Mouse (Mus musculus) gastrocnemius, postnatal 14 days (tissue): ENCODE measurements around the gene Gm21885. TPM values are rescaled to one million over a fixed set of nuclear protein-coding genes. Genes with fewer than 3 reads are reported as not detected.

Experiments
- DNase-seq: peaks from one replicate; pipeline ENCODE4 v3.0.0; 2021; ENCODE audit warnings: mixed read lengths
- intact Hi-C: fragments of 180-260 bp; cut with DNase I; formaldehyde crosslinking; loops from one replicate; pipeline ENCODE4 v1.15.1; 2025; ENCODE audit warnings: low total_unique reads
- long read RNA-seq, 2 experiments: library from polyadenylated mRNA; stranded (forward); transcript quantifications; one replicate each; pipeline ENCODE4 v2.0.0; 2021
- total RNA-seq, 2 experiments: library from RNA; stranded (reverse); gene quantifications; 2 replicates each; pipeline ENCODE4 v1.2.3; 2021

Gm21885 gene
- total RNA-seq, result not detected
- long read RNA-seq, experiment 1, result 0 reads
- long read RNA-seq, experiment 2, result 0 reads

DNA sequence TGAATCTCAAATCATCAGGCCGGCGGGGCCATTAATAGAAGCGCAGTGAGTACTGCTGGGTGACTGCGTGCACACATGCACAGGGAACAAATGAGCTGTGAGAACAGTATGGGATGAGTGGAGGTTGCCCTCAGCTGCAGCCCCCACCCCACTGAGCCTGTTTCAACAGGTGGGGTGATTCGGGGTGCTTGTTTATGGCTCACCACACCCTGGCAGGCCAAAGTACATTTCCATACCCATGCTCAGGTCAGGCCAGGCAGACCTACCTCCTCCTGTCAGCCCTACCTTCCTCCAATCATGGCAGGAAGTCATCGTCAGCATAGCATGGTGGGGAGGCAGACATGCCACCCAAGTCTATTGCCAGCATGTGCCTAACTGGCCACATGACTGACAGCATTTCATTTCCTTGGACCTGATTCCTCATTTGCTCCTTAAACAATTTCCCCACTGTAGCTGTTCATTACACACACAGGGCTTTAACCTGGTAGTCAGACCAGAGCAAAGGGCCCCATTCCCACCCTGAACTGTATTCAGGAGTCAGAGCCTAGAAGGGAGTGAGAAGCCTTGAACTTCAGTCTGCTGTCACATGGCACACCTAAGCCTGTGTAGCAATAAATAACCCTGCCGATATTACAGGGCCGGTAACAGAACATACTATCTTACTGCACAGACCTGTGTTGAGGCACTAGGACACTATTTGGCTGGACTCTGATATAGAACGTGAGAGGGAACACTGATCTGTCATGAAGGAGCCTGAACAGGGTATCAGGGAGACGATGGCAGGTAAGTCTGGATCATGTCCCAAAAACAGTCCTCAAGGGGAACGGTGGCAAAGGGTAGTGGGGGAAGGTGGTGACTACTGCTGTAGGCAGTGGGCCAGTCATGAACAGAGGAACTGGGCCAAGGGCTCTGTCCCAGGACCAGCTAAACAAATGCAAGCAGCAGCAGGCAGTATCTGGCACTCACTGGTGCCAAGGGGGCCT is at the start of gene Gm21885:
Gm21885 (plus strand) TSS at position 675 of the 983 bp plus-strand sequence.
- intact Hi-C loops, result no loop called here
- no peak for DNase-seq

DNA sequence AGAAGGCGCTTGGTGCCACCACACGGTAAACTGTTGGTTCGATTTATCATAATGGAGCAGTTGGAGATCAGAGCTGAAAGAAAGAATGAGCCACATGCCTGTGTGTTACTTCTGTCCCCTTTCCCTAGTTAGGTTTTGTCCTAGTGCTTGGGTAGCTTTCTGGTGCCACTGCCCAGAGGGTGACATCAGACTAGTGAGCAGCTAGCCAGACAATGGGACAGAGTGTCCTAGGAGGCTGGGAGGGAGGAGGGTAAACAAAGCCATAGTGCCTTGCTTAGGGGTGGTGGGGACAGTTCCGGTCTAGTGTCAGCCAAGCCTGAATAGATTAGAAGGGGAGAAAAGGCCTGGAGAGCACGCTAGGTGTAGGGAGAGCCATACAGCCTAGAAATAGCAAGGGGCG is 48.3 kb upstream of the Gm21885 start:
- DNase-seq, result no peak
- intact Hi-C loops, result no loop called here

DNA sequence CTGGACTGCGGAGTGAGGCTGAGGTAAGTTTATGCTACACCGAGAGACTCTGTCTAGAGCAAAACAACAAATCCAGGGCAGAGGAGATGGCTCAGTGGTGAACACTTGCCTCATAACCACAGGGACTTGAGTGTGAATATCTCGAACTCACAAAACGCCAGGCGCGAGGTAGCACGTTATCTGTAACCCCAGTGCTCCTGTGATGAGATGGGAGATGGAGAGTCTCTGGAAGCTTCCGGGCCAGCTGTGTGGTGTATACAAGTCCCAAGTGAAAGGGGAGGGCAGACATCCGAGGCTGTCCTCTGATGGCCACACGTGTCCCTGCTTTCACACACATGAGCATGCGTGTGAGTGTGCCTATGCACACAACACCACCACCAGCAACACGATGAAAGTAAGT is 47.3 kb upstream of the Gm21885 start:
- DNase-seq, result no peak
- intact Hi-C loops, result loop anchor here (2.0 kb wide), 1 partner anchor 40 kb away; no protein-coding TSS in a partner anchor

DNA sequence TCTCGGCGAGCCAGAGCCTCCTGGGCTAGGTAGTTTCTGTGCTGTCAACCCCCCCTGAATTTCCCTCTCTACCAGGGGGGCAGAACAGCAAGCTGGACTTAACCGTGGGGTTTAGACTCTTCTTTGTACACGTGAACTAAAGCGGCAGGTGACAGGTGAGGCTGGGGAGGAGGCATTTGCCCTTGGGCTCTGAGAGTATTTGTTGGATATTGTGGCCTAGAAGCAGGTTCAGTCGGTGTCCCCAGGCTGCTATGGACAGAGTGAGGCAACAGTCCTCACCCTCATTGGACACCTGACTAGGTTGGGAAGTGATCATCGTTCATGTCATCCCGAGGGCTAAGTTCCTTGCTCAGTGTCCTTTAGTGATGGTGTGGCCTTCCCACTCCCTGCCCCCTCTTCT is 46.8 kb upstream of the Gm21885 start:
- DNase-seq, result no peak
- intact Hi-C loops, result loop anchor here (2.0 to 5.0 kb wide), 2 partner anchors 40 to 167 kb away; no protein-coding TSS in a partner anchor

DNA sequence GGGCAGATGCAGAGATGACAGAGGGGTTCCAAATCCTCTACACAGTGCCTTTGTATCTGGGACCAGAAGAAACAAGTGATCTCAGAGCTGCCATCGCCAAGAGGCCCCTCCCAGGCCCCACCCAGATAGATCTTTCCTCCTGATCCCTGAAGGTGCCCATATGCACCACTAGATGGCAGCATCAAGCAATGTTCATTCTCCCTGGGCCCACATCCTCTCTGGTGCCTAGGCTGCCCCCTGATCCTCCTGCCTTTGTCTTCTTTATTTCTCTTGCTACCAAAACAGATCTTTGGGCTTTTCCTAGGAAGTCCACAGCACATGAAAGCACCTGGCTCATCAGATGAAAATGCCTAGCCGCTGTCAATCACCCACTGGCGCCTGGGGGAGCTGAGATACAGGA is 45.6 kb upstream of the Gm21885 start:
- intact Hi-C loops, result loop anchor here (5.0 kb wide), 1 partner anchor 166 kb away; no protein-coding TSS in a partner anchor
- DNase-seq, result peak; percentile 68

DNA sequence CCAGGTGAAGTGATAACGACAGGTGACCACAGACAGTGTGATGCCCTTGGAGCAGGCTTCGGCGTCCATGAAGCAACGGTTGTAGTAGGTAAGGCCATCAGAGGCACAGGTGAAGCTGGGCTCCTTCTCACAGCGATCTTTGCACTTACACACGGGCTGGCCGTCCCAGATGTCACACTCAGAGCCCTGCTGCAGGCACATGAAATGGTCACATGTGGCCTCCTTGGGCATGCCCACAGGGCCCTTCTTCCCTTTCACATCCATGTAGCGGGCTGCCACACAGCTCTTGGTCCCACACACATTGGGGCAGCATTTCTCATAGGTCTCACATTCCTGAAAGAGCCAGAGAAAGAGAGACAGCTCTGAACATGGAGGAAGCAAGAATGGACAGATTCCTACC is 42.9 kb upstream of the Gm21885 start:
- no peak for DNase-seq
- intact Hi-C loops, result loop anchor here (5.0 kb wide), 1 partner anchor 164 kb away; no protein-coding TSS in a partner anchor

DNA sequence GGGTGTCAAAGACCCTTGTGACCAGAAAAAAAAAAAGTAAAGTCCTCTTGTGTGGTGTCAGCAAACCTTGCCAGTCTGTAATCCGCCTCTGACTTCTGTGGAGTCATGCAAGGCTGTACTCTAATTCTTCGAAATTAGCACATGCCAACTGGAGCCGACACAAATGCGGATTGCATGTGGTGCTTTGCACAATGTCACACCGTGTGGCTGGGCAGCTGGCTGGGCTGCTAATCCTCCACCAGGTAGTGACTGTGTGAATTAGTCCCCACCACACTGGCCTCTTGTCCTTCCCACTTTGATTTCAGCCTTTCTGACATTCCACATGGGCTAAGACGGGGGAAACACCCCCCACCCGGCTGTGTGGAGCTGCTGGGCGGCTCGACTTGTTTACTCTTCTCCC is 42.0 kb upstream of the Gm21885 start:
- DNase-seq, result no peak
- intact Hi-C loops, result loop anchor here (5.0 to 10.0 kb wide), 2 partner anchors 163 to 245 kb away; partner anchors contain the start of gene Spata20

DNA sequence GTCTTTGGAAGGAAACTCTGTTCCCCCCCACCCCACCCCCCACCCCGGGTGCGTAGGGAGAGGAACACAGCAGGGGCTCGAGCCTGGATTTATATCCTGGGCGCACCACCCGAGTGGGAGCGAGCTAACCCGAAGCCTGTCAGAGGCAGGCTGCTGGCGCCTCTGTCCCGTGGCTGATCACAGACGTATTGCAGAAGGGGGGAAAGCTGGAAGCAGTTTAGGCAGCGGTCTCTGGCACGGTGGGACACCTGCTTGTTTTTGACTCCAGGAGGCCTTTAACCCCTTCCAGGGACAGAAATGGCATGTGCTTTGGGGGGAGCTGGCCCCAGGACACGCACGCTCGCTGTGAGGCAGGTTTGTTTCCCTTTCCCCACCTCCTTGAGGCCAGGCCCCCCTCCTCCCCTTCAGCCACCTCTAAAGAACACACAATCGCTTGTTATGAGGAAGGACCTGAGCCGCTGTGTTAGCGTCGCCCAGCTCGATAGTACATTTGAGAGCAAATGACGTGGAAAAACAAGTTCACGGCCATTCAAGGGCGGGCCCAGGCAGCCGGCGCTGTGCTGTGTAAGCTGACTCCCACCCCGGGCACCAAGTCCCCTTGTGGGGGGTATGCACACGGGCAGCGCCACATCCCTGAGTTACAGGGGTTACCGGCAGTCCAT is 38.8 kb upstream of the Gm21885 start:
- peak; percentile 44 for DNase-seq
- intact Hi-C loops, result loop anchor here (10.0 kb wide), 1 partner anchor 242 kb away; the partner anchor contains the start of gene Spata20

DNA sequence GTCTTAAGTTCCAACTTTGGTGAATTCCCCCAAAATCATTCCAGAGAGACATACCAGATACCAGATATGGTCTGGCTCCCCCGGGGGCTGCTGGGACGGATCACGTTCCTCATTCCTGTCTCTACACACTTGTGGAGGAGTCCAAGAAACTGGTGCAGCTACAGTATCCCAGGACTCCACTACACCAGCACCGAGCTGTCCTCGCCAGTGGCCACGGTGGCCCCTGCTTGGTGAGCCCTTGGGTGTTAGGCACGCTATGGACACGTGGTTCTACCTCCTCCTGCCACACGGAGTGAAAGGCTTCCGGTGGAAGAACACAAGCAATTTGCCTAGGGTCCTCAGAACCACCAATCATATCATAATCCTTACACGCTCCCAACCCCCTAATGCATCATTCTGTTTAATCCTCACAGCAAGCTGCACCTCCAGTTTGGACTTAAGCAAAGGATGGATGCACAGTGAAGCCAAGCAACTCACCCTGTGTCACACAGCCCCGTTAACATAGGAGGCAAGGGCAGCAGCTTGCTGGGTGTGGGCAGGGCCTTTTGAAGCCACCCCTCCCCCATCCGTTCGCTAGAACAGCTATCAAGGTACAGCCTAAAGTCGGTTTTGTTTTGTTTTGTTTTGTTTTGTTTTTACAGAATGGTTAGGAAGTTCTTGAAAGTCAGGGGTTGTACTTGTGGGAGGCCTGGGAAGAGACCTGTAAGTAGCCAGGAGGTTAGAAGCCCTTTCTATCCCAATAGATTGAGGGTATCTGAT is 38.1 kb upstream of the Gm21885 start:
- intact Hi-C loops, result loop anchor here (10.0 kb wide), 1 partner anchor 241 kb away; the partner anchor contains the start of gene Spata20
- DNase-seq, result peak; percentile 28

DNA sequence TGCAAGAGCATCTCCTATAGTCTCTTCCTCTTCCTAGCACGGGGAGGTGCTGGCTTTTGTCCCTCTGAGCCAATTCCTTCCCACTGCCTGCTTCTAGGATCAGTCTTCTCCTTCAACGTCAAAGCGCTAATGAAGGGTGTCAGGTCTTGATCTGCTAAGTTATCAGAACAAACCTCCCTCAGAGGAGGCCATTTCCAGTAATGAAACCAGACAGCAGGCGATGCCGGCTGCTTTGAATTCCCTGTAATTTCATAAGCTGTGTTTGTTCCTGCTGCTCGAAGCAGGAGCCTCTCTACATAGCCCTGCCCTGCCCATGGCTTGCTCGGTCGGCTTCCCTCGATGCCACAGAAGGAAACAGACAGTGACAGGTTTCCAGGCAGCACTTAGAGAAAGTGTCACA is 37.3 kb upstream of the Gm21885 start:
- DNase-seq, result no peak
- intact Hi-C loops, result loop anchor here (10.0 kb wide), 1 partner anchor 240 kb away; the partner anchor contains the start of gene Spata20

DNA sequence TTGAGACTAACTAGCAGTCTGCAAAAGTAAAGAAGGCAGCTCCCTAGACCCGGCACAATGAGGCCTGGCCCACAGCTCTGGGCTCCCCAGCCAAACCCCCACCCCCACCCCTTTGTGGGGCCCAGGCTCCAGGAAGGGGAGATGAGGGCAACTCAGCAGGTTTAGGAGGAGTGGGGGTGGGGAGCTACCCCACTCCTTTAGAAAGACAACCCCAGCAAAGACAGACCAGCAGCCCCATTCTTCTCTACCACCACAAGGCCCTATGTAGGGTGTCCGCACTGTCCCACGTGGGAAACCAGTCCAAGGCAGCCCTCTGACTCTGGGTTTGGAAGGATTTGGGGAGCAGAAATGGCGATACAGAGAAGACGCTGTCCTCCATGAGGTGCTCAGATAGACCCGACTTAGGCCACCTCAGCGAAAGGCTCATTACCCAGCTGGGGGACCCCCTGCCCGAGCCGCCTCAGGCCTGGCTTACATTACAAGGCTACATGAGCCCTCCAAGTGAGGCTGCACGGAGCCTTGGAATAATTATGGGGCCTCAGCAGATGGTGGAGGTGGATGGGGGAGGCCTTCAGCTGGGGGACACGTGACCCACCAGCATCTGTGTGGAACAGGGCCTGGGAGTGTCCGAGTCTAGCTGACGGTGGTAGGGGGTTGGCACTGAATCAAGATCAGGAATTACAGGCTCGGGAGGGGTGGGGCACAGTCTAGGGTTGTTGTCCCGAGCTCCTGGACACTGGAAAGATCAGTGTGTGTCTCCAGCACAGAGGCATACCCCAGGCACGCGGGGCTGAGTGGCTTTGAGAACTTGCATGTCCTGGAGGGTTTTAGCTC is 35.5 kb upstream of the Gm21885 start, which contains the start of gene Wfikkn2:
Wfikkn2 (minus strand) TSS at position 51 of the 834 bp plus-strand sequence.
- intact Hi-C loops, result loop anchor here (10.0 kb wide), 1 partner anchor 239 kb away; the partner anchor contains the start of gene Spata20
- DNase-seq, result no peak

DNA sequence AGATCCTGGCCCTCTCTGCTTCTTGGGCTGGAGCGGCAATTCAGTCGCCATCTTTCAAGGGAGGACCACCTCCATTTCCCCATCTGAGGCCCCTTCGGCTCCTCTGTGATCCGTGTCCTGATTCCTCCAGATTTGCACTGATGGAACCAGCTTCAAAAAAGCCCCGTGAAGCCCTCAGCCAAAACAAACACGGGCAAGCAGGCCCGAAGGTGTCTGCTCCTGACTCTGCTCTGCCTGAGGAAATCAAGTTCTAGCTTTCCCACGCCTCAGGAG is 34.9 kb upstream of the Gm21885 start:
- intact Hi-C loops, result loop anchor here (10.0 kb wide), 1 partner anchor 238 kb away; the partner anchor contains the start of gene Spata20

DNA sequence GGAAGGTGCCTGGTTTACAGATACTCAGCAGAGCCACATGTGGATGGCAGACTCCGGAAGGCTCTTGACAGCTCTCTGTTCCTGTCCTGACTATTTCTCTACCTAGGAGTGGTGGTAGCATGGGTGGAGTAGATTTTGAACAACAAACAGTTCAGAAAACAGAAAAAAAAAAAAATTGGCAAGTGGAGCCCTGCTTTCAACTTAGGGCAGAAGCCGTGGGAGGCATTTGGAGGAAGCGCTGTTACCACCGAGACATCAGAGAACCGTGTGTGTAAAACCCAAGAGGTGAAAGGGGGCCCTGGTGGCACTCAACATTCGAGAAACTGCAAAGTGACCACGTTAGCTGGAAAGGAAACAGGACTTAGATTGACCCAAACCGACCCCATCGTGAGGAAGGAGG is 28.5 kb upstream of the Gm21885 start:
- intact Hi-C loops, result no loop called here
- DNase-seq, result no peak

More for the DNA sequence above, 34.9 kb upstream of the Gm21885 start:
- DNase-seq, result no peak

DNA sequence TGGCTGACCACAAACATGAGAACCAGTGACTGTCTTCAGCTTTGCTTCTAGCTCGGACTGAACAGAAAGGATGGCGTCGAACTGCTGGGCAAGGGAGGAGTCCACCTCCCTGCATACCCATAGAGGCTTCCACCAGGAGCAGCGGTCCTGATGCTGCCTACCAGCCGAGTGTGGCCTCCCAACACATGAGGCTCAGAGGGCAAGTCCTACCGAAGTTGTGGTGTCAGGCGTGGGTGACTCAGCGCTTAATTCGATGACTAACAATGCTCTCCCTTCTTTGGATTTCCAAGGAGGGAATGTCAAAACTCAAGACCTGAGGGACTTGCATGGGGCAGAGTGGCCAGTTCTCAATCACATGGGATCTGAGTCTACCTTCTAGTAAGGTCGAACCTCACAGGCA is 28.0 kb upstream of the Gm21885 start:
- no peak for DNase-seq
- intact Hi-C loops, result no loop called here

DNA sequence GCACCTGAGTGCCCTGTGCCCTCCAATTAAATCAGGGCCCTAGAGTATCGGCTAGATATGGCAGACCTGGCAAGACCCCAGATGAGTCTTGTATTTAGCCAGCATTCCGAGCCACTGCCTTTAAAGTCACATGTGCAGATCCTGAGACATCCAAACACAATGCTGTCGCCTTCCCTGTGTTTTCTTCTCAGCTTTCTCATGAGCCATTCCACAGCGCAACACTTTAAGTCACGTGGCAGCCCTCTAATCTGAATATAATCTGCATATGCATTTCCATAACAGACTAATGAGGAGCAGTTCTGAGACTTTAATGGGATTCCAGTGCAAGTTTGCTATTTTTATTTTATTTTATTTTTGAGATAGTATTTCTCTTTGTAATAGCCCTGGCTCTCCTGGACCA is 25.9 kb upstream of the Gm21885 start:
- intact Hi-C loops, result no loop called here
- DNase-seq, result no peak

DNA sequence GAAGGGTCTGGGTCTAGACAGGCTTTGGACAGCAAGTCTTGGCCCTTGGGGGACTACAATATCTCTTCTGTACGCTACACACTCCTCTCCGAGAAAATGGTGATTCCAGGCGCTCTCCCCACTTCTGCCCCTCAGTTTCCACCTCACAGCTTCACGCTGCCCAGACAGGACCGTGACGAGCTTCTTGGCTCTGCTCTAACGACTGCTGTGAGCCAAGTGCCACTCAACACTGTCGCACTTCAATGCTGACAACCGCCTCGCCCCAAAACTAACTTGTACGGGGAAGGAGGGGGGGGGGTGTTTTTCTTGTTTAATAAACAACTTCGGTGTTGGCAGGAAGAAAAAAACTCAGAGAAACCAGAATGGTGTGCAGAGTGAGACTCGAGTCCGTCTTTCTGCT is 23.7 kb upstream of the Gm21885 start:
- DNase-seq, result no peak
- intact Hi-C loops, result no loop called here

DNA sequence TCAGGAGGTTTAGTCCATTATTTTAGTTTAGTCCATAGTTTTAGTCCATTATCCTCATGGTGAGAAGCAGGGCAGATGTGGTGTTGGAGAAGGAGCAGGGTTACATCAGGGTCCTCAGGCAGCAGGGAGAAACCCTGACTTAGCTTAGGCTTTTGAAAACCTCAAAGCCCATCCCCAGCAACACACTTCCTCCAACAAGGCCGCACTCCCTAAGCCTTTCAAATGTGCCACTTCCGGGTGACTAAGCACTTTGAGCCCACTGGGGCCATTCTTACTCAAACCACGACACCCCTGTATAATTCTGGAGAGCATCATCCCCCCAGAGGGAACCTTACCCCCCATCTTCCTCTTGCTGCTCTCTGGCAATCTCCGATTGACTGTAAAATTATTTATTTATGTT is 21.9 kb upstream of the Gm21885 start:
- intact Hi-C loops, result no loop called here
- DNase-seq, result no peak

DNA sequence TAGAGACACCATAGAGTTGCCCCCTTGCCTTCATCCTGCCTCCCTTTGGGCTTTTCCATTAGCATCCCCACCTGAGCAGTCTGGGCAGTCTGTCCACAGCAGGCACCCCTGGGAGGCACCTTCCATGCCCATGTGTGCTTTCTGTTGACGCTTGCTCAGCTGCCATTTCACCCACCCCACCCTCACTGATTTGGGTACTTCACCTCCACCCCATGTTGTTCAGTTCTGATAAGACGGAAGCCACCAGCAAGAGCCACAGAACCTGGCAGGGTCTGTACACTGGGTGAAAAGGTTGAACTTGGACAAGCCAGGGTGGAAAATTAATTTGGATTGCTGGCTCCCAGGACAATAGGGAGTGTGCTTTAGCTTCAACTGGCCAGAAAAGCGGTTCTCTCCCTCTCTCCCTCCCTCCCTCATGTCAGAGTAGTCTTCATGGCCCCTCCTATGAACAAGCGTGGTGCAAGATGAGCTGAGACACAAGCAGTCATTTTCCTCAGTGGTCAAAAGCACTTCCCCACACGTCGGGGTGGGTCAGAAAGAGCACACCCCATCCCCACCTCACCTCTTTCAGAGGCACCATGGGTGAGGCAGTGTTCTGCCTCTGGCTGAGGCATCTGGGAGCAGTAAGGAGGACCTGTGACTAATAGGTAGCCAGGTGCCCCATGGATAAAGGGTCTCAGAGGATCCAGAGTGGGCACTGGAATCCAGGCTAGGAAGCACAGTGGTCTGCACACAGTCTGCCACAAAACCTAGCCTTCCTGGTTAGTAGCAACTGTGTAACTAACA is 19.9 kb upstream of the Gm21885 start:
- no peak for DNase-seq
- intact Hi-C loops, result no loop called here
